Mouse (Mus musculus) heart, embryonic 14.5 days (tissue): ENCODE measurements at regions not wholly inside any gene's neighbourhood (a gene's known extent, or its start where the extent isn't known, plus 50 kb on each side); places are given as distances from the start of the nearest gene placed in this dataset.

Experiments used
- ATAC-seq: fragments of 200-750 bp; cut with Nextera tagmentation; 2 replicates; pipeline ENCODE4 v1.8.0; 2017; ENCODE audit warnings: low read depth, moderate TSS enrichment; ENCODE audit not compliant: insufficient number of reproducible peaks, insufficient read depth, low FRiP score
- H3K27ac ChIP-seq, 2 experiments: fragments of 200-500 bp in 1 of 2; fragments of 300-500 bp in 1 of 2; sonication (generic) in 1 of 2; replicated peaks in 1 of 2; 2 replicates each; pipeline ENCODE4 v1.5.1; 2012 to 2014; ENCODE audit warnings: low read depth in 2 of 2, low read length in 2 of 2, control low read depth in 1 of 2, mild to moderate bottlenecking in 1 of 2, mixed read lengths in 1 of 2; ENCODE audit not compliant: control insufficient read depth in 1 of 2, insufficient read depth in 1 of 2
- H3K27me3 ChIP-seq: fragments of 300-500 bp; sonication (generic); 2 replicates; pipeline ENCODE4 v1.6.1; 2014; ENCODE audit warnings: mild to moderate bottlenecking, low read length, control low read depth; ENCODE audit not compliant: control insufficient read depth, insufficient read depth
- H3K36me3 ChIP-seq: fragments of 300-500 bp; sonication (generic); 2 replicates; pipeline ENCODE4 v1.6.1; 2014; ENCODE audit warnings: mild to moderate bottlenecking, control low read depth, low read length, mixed read lengths; ENCODE audit not compliant: control insufficient read depth, insufficient read depth
- H3K4me1 ChIP-seq, 2 experiments: fragments of 200-500 bp in 1 of 2; fragments of 300-500 bp in 1 of 2; sonication (generic) in 1 of 2; 2 replicates each; pipeline ENCODE4 v1.6.1; 2012 to 2014; ENCODE audit warnings: low read length in 2 of 2, control low read depth in 1 of 2, mixed read lengths in 1 of 2; ENCODE audit not compliant: control insufficient read depth in 2 of 2, insufficient read depth in 2 of 2
- H3K4me2 ChIP-seq: fragments of 300-500 bp; sonication (generic); 2 replicates; pipeline ENCODE4 v1.6.1; 2014; ENCODE audit warnings: mild to moderate bottlenecking, low read length
- H3K4me3 ChIP-seq, 2 experiments: fragments of 200-500 bp in 1 of 2; fragments of 300-500 bp in 1 of 2; sonication (generic) in 1 of 2; 2 replicates each; pipeline ENCODE4 v1.5.1; 2012 to 2014; ENCODE audit warnings: low read length in 2 of 2, mild to moderate bottlenecking in 2 of 2, control low read depth in 1 of 2, low read depth in 1 of 2, moderate library complexity in 1 of 2; ENCODE audit not compliant: control insufficient read depth in 1 of 2, insufficient read depth in 1 of 2
- H3K9ac ChIP-seq: fragments of 300-500 bp; sonication (generic); 2 replicates; pipeline ENCODE4 v1.6.1; 2014; ENCODE audit warnings: mild to moderate bottlenecking, low read length
- H3K9me3 ChIP-seq: fragments of 300-500 bp; sonication (generic); 2 replicates; pipeline ENCODE4 v1.6.1; 2016; ENCODE audit warnings: low read length, control low read depth; ENCODE audit not compliant: control insufficient read depth
- WGBS: fragments of 180-500 bp; shearing (Covaris S2); extraction: QIAGEN DNeasy Blood & Tissue Kit; methylation state at CpG from one replicate; pipeline ENCODE4 v1.1.7; 2014; 5-methylcytosine and 5-hydroxymethylcytosine counted together

- ATAC-seq: no peak
- Histone ChIP-seq H3K27ac (no peak overlapping the region), H3K27me3 (no peaks in the 10 kb centered on the region), H3K9ac (no peak overlapping the region), H3K36me3 (no peaks in the 10 kb centered on the region), H3K4me1 (no peaks in the 10 kb centered on the region), H3K4me3 (no peak overlapping the region), H3K9me3 (no peaks in the 10 kb centered on the region), H3K4me2 (no peak overlapping the region)
- 75% methylated on average over 3 of the region's 3 CpGs for WGBS
Observed at GRCm38 (mm10) chr2:128449294-128449693, 141.7 kb upstream of the Spdye4c start.

GRCm38 (mm10) chr2:128450045-128450444 is 141.0 kb upstream of the Spdye4c start:
- 85% methylated on average over 4 of the region's 4 CpGs for WGBS
- no peaks in the 10 kb centered on the region for H3K36me3 ChIP-seq
- H3K27ac ChIP-seq: no peak overlapping the region
- no peaks in the 10 kb centered on the region for H3K9me3 ChIP-seq
- H3K4me2 ChIP-seq: no peak overlapping the region
- no peak overlapping the region for H3K4me3 ChIP-seq
- H3K9ac ChIP-seq: no peak overlapping the region
- ATAC-seq: no peak
- no peaks in the 10 kb centered on the region for H3K4me1 ChIP-seq
- no peaks in the 10 kb centered on the region for H3K27me3 ChIP-seq

- H3K4me2 ChIP-seq: no peak overlapping the region
- H3K27me3 ChIP-seq: no peaks in the 10 kb centered on the region
- H3K9me3 ChIP-seq: no peaks in the 10 kb centered on the region
- no peak overlapping the region for H3K27ac ChIP-seq
- no peak for ATAC-seq
- H3K36me3 ChIP-seq: no peaks in the 10 kb centered on the region
- no peak overlapping the region for H3K9ac ChIP-seq
- no peaks in the 10 kb centered on the region for H3K4me1 ChIP-seq
- H3K4me3 ChIP-seq: no peak overlapping the region
- 76% methylated on average over 5 of the region's 5 CpGs for WGBS
Observed at GRCm38 (mm10) chr2:128451554-128452239, 139.3 kb upstream of the Spdye4c start.

GRCm38 (mm10) chr2:128452582-128452981 is 138.4 kb upstream of the Spdye4c start:
- no peaks in the 10 kb centered on the region for H3K27me3 ChIP-seq
- no peaks in the 10 kb centered on the region for H3K9me3 ChIP-seq
- no peak overlapping the region for H3K4me2 ChIP-seq
- ATAC-seq: no peak
- 96% methylated on average over 1 of the region's 1 CpGs for whole genome bisulfite sequencing
- no peak overlapping the region for H3K9ac ChIP-seq
- no peaks in the 10 kb centered on the region for H3K36me3 ChIP-seq
- no peak overlapping the region for H3K27ac ChIP-seq
- H3K4me3 ChIP-seq: no peak overlapping the region
- no peaks in the 10 kb centered on the region for H3K4me1 ChIP-seq

GRCm38 (mm10) chr2:128454509-128454908 is 136.5 kb upstream of the Spdye4c start:
- no peaks in the 10 kb centered on the region for H3K9me3 ChIP-seq
- H3K9ac ChIP-seq: no peak overlapping the region
- WGBS: 89% methylated on average over 13 of the region's 13 CpGs
- no peaks in the 10 kb centered on the region for H3K4me1 ChIP-seq
- H3K36me3 ChIP-seq: no peaks in the 10 kb centered on the region
- no peak overlapping the region for H3K4me3 ChIP-seq
- no peak overlapping the region for H3K27ac ChIP-seq
- no peak for ATAC-seq
- H3K4me2 ChIP-seq: no peak overlapping the region
- H3K27me3 ChIP-seq: no peaks in the 10 kb centered on the region

- 0 out of 2 replicates have a peak, but pooled peaks cover 2% of the 10 kb centered on the region for H3K9me3 ChIP-seq
- H3K4me3 ChIP-seq: no peak overlapping the region
- ATAC-seq: no peak
- no peaks in the 10 kb centered on the region for H3K27me3 ChIP-seq
- H3K9ac ChIP-seq: no peak overlapping the region
- no peak overlapping the region for H3K4me2 ChIP-seq
- 0 out of 4 replicates have a peak overlapping the region, but pooled peaks of 1 of the 2 experiments have one; percentile 9 for H3K27ac ChIP-seq
- WGBS: 60% methylated on average over 6 of the region's 6 CpGs
- no peaks in the 10 kb centered on the region for H3K36me3 ChIP-seq
- H3K4me1 ChIP-seq: no peaks in the 10 kb centered on the region
Observed at GRCm38 (mm10) chr2:128457591-128458209, 133.3 kb upstream of the Spdye4c start.

GRCm38 (mm10) chr2:128465214-128465984 is 125.6 kb upstream of the Spdye4c start:
- 76% methylated on average over 6 of the region's 6 CpGs for WGBS
- ATAC-seq: no peak
- Histone ChIP-seq H3K4me3 (no peak overlapping the region), H3K4me1 (peaks cover 0 to 1% of the 10 kb centered on the region in 2 experiments; a peak in 1 of 4 replicates), H3K27me3 (no peaks in the 10 kb centered on the region), H3K36me3 (no peaks in the 10 kb centered on the region), H3K27ac (no peak overlapping the region), H3K9ac (no peak overlapping the region), H3K4me2 (no peak overlapping the region), H3K9me3 (0 out of 2 replicates have a peak, but pooled peaks cover 2% of the 10 kb centered on the region)
